Mouse (Mus musculus) heart, adult 9 months (tissue): ENCODE results near the gene Arhgef10l.
A peak's percentile ranks its signal among the peaks of the same experiment; 100 is the strongest.
"Not testable (repeated sequence)": the region's sequence is repeated elsewhere in the genome, so short reads cannot be mapped to it uniquely, and the experiment has no call there.

Experiments
- DNase-seq, 2 experiments: peaks; one replicate each; pipeline ENCODE4 v3.0.0; 2022; ENCODE audit warnings: low spot score in 2 of 2

Gene Arhgef10l

GRCm38 (mm10) chr4:140572376-140572775, 93.4 kb downstream of the Arhgef10l start:
- peak; percentile 47 to 64 for DNase-seq

- DNase-seq, result no peak
These were observed 96.4 kb downstream of the Arhgef10l start for GRCm38 (mm10) chr4:140569394-140569793.

GRCm38 (mm10) chr4:140567911-140568480, 97.8 kb downstream of the Arhgef10l start:
- no peak for DNase-seq

GRCm38 (mm10) chr4:140566785-140567184, 99.0 kb downstream of the Arhgef10l start:
- peak; percentile 32 to 61 for DNase-seq

GRCm38 (mm10) chr4:140564459-140564858, 101.4 kb downstream of the Arhgef10l start:
- not testable (repeated sequence) for DNase-seq

GRCm38 (mm10) chr4:140562461-140563178, 103.2 kb downstream of the Arhgef10l start:
- DNase-seq, result no peak

GRCm38 (mm10) chr4:140561744-140562143, 104.1 kb downstream of the Arhgef10l start:
- no peak for DNase-seq

GRCm38 (mm10) chr4:140559862-140560261, 106.0 kb downstream of the Arhgef10l start:
- no peak for DNase-seq

GRCm38 (mm10) chr4:140558193-140558592, 107.6 kb downstream of the Arhgef10l start:
- DNase-seq, result no peak

- DNase-seq, result no peak
These were observed 109.3 kb downstream of the Arhgef10l start for GRCm38 (mm10) chr4:140556561-140556960.

GRCm38 (mm10) chr4:140555273-140555672, 110.5 kb downstream of the Arhgef10l start:
- peak; percentile 39 to 48 for DNase-seq

- DNase-seq, result no peak
These were observed 111.3 kb downstream of the Arhgef10l start for GRCm38 (mm10) chr4:140554552-140554951.

- DNase-seq, result no peak
These were observed 114.0 kb downstream of the Arhgef10l start for GRCm38 (mm10) chr4:140551766-140552165.

GRCm38 (mm10) chr4:140550670-140551069, 115.1 kb downstream of the Arhgef10l start:
- DNase-seq, result no peak

- DNase-seq, result peak; percentile 33 to 40
These were observed 115.8 kb downstream of the Arhgef10l start for GRCm38 (mm10) chr4:140549975-140550374.

GRCm38 (mm10) chr4:140547488-140547887, 118.3 kb downstream of the Arhgef10l start:
- DNase-seq, result peak in 1 of 2 experiments; percentile 45

GRCm38 (mm10) chr4:140539125-140539524, 126.7 kb downstream of the Arhgef10l start:
- DNase-seq, result peak in 1 of 2 experiments; percentile 43

- no peak for DNase-seq
These were observed 128.2 kb downstream of the Arhgef10l start for GRCm38 (mm10) chr4:140537561-140538021.

GRCm38 (mm10) chr4:140535323-140535722, 130.5 kb downstream of the Arhgef10l start:
- no peak for DNase-seq

- DNase-seq, result no peak
These were observed 133.5 kb downstream of the Arhgef10l start for GRCm38 (mm10) chr4:140532270-140532669.

- no peak for DNase-seq
These were observed 134.8 kb downstream of the Arhgef10l start for GRCm38 (mm10) chr4:140531024-140531423.

GRCm38 (mm10) chr4:140529735-140530134, 136.1 kb downstream of the Arhgef10l start:
- no peak for DNase-seq

GRCm38 (mm10) chr4:140528443-140528842, 137.4 kb downstream of the Arhgef10l start:
- DNase-seq, result no peak
